Mouse (Mus musculus) limb, embryonic 12.5 days (tissue): ENCODE results near the gene Tars2. TPM values are rescaled to one million over a fixed set of nuclear protein-coding genes. Genes with fewer than 3 reads are reported as not detected.
"Not testable (repeated sequence)": the region's sequence is repeated elsewhere in the genome, so short reads cannot be mapped to it uniquely, and the experiment has no call there.

ENCODE experiments used
- ATAC-seq: fragments of 200-750 bp; cut with Nextera tagmentation; 2 replicates; pipeline ENCODE4 v1.8.0; 2017; ENCODE audit warnings: low read depth, moderate TSS enrichment; ENCODE audit not compliant: insufficient number of reproducible peaks, insufficient read depth, low FRiP score, low TSS enrichment
- H3K27ac ChIP-seq: fragments of 300-500 bp; sonication (generic); 2 replicates; pipeline ENCODE4 v1.5.1; 2016; ENCODE audit warnings: mild to moderate bottlenecking, moderate library complexity
- H3K27me3 ChIP-seq: fragments of 300-500 bp; sonication (generic); 2 replicates; pipeline ENCODE4 v1.6.1; 2016; ENCODE audit warnings: mild to moderate bottlenecking, moderate library complexity
- H3K36me3 ChIP-seq: fragments of 300-500 bp; sonication (generic); 2 replicates; pipeline ENCODE4 v1.6.1; 2016; ENCODE audit warnings: mild to moderate bottlenecking, moderate library complexity
- H3K4me1 ChIP-seq: fragments of 300-500 bp; sonication (generic); replicated peaks from 2 replicates; pipeline ENCODE4 v1.6.1; 2016
- H3K4me2 ChIP-seq: fragments of 300-500 bp; sonication (generic); 2 replicates; pipeline ENCODE4 v1.6.1; 2016; ENCODE audit warnings: mild to moderate bottlenecking, moderate library complexity
- H3K4me3 ChIP-seq: fragments of 300-500 bp; sonication (generic); replicated peaks from 2 replicates; pipeline ENCODE4 v1.5.1; 2016; ENCODE audit warnings: mild to moderate bottlenecking
- H3K9ac ChIP-seq: fragments of 300-500 bp; sonication (generic); replicated peaks from 2 replicates; pipeline ENCODE4 v1.6.1; 2016; ENCODE audit warnings: mild to moderate bottlenecking, moderate library complexity
- H3K9me3 ChIP-seq: fragments of 300-500 bp; sonication (generic); 2 replicates; pipeline ENCODE4 v1.6.1; 2016; ENCODE audit warnings: mild to moderate bottlenecking, moderate library complexity
- WGBS: fragments of 180-500 bp; shearing (Covaris S2); methylation state at CpG from one replicate; pipeline ENCODE4 v1.1.7; 2016; 5-methylcytosine and 5-hydroxymethylcytosine counted together
- microRNA-seq: library from miRNA; unstranded; fragments of <30 nt; microRNA quantifications from one replicate; pipeline ENCODE4, GENCODE M21; 2017
- polyA plus RNA-seq: library from polyadenylated mRNA; unstranded; fragments of >200 nt; fragmentation: Nextera tagmentation; extraction: Ambion mirVana; gene quantifications from 2 replicates; pipeline ENCODE4 v1.2.1, GENCODE M21; 2016

Tars2 gene
- polyA plus RNA-seq, 1 experiment from 2014 or later: 60.5 TPM

GRCm38 (mm10) chr3:95694808-95695703 is 65.0 kb downstream of the Tars2 start:
- no peak overlapping the region for H3K4me3 ChIP-seq
- no peak overlapping the region for H3K9ac ChIP-seq
- 0 out of 2 replicates have a peak, but pooled peaks cover 4% of the 10 kb centered on the region for H3K9me3 ChIP-seq
- peaks cover 6% of the 10 kb centered on the region; the same call in 1 of the 2 replicates for H3K36me3 ChIP-seq
- H3K4me1 ChIP-seq: peaks cover 14% of the 10 kb centered on the region; the same call in 1 of the 2 replicates
- H3K27me3 ChIP-seq: no peaks in the 10 kb centered on the region
- H3K4me2 ChIP-seq: no peak overlapping the region
- H3K27ac ChIP-seq: no peak overlapping the region
- 86% methylated on average over 11 of the region's 11 CpGs for WGBS
- no peak for ATAC-seq

- no peak overlapping the region for H3K4me2 ChIP-seq
- H3K36me3 ChIP-seq: peaks cover 6% of the 10 kb centered on the region; the same call in 1 of the 2 replicates
- H3K4me3 ChIP-seq: no peak overlapping the region
- no peaks in the 10 kb centered on the region for H3K27me3 ChIP-seq
- no peak for ATAC-seq
- H3K9me3 ChIP-seq: 0 out of 2 replicates have a peak, but pooled peaks cover 4% of the 10 kb centered on the region
- peaks cover 14% of the 10 kb centered on the region; the same call in 1 of the 2 replicates for H3K4me1 ChIP-seq
- 78% methylated on average over 11 of the region's 11 CpGs for WGBS
- H3K9ac ChIP-seq: no peak overlapping the region
- H3K27ac ChIP-seq: no peak overlapping the region
These were observed 65.9 kb downstream of the Tars2 start for GRCm38 (mm10) chr3:95693821-95694807.

- Histone ChIP-seq H3K4me2 (no peak overlapping the region), H3K9me3 (0 out of 2 replicates have a peak, but pooled peaks cover 4% of the 10 kb centered on the region), H3K27me3 (no peaks in the 10 kb centered on the region), H3K36me3 (peaks cover 6% of the 10 kb centered on the region; the same call in 1 of the 2 replicates), H3K27ac (no peak overlapping the region), H3K4me1 (peaks cover 27% of the 10 kb centered on the region), H3K4me3 (no peak overlapping the region), H3K9ac (no peak overlapping the region)
- 76% methylated on average over 6 of the region's 6 CpGs for WGBS
- no peak for ATAC-seq
These were observed 67.3 kb downstream of the Tars2 start for GRCm38 (mm10) chr3:95692677-95693076.

- H3K4me3 ChIP-seq, H3K9me3 ChIP-seq, H3K27me3 ChIP-seq, H3K4me2 ChIP-seq, H3K27ac ChIP-seq, H3K9ac ChIP-seq, ATAC-seq, H3K36me3 ChIP-seq: not testable (repeated sequence)
- H3K4me1 ChIP-seq: peaks cover 31% of the 10 kb centered on the region
- WGBS: 93% methylated on average over 2 of the region's 2 CpGs
These were observed 69.5 kb downstream of the Tars2 start for GRCm38 (mm10) chr3:95690552-95690951.

Small RNA genes lying within 50 kb of the gene (microRNA-seq; reads per million reads assigned to microRNA genes)
- not detected for gene Mir7014

Other genes with a start within 250 kb of the Tars2 start
- gene Ctss, start 233.4 kb downstream of the Tars2 start, polyA plus RNA-seq: 6.1 and 6.9 TPM in 2 replicates
- not detected in 2 replicates for gene Hormad1, start 200.5 kb downstream of the Tars2 start, polyA plus RNA-seq
- gene Golph3l, start 171.3 kb downstream of the Tars2 start, polyA plus RNA-seq: 31.1 and 31.5 TPM in 2 replicates
- 82.6 and 90.0 TPM in 2 replicates for gene Ensa, start 135.2 kb downstream of the Tars2 start, polyA plus RNA-seq
- 69.9 and 75.7 TPM in 2 replicates for gene Mcl1, start 101.4 kb downstream of the Tars2 start, polyA plus RNA-seq
- gene Adamtsl4, start 72.3 kb downstream of the Tars2 start, polyA plus RNA-seq: 0.71 and 1.4 TPM in 2 replicates
- 4.1 and 4.4 TPM in 2 replicates for gene Ecm1, start 20.6 kb downstream of the Tars2 start, polyA plus RNA-seq
- gene Rprd2, start 58.7 kb upstream of the Tars2 start, polyA plus RNA-seq: 26.5 and 27.8 TPM in 2 replicates
- gene Prpf3, start 95.7 kb upstream of the Tars2 start, polyA plus RNA-seq: 74.9 and 75.7 TPM in 2 replicates
- 344 and 355 TPM in 2 replicates for gene Mrps21, start 111.3 kb upstream of the Tars2 start, polyA plus RNA-seq
- gene Ciart, start 122.0 kb upstream of the Tars2 start, polyA plus RNA-seq: 8.5 and 10.2 TPM in 2 replicates
- gene BC028528, start 131.8 kb upstream of the Tars2 start, polyA plus RNA-seq: 11.1 and 11.6 TPM in 2 replicates
- 29.0 and 31.5 TPM in 2 replicates for gene Aph1a, start 133.8 kb upstream of the Tars2 start, polyA plus RNA-seq
- 74.2 and 78.4 TPM in 2 replicates for gene Car14, start 144.5 kb upstream of the Tars2 start, polyA plus RNA-seq
- gene Anp32e, start 169.0 kb upstream of the Tars2 start, polyA plus RNA-seq: 304 and 327 TPM in 2 replicates
- gene Plekho1, start 235.8 kb upstream of the Tars2 start, polyA plus RNA-seq: 79.8 and 91.8 TPM in 2 replicates